Mouse (Mus musculus): Measurements from ENCODE around the gene Olfr1104.

Olfr1104 gene

GRCm38 (mm10) chr2:87026980-87027379 lies at the start of gene Olfr1104:
Gene Olfr1104, minus strand, starts transcription at chr2:87027080.
- no peak for DNase-seq

- DNase-seq: no peak
Observed at GRCm38 (mm10) chr2:87075717-87076116, 48.8 kb upstream of the Olfr1104 start, which contains the start of gene Olfr1107. Gene Olfr1107, minus strand, starts transcription at chr2:87075817.

- no peak for DNase-seq
Observed at GRCm38 (mm10) chr2:87052173-87052572, 25.3 kb upstream of the Olfr1104 start, which contains the start of gene Olfr1106. Gene Olfr1106, minus strand, starts transcription at chr2:87052273.

GRCm38 (mm10) chr2:87036431-87036830 lies 9.6 kb upstream of the Olfr1104 start, which contains the start of gene Olfr1105:
Gene Olfr1105, minus strand, starts transcription at chr2:87036531.
- no peak for DNase-seq

GRCm38 (mm10) chr2:86998098-86998497 lies 28.8 kb downstream of the Olfr1104 start, which contains the start of gene Olfr1102:
Gene Olfr1102, plus strand, starts transcription at chr2:86998398.
- DNase-seq: no peak

GRCm38 (mm10) chr2:86991121-86991520 lies 35.8 kb downstream of the Olfr1104 start, which contains the start of gene Olfr1101:
Gene Olfr1101, minus strand, starts transcription at chr2:86991221.
- no peak for DNase-seq

GRCm38 (mm10) chr2:86979854-86980253 lies 47.0 kb downstream of the Olfr1104 start, which contains the start of gene Olfr1100:
Gene Olfr1100, minus strand, starts transcription at chr2:86979954.
- DNase-seq: no peak

All from lung, adult 18-20 months (tissue).